Mouse (Mus musculus) bone marrow, adult 2 months (tissue): ENCODE data around the gene Armc12.
A peak's percentile ranks its signal among the peaks of the same experiment; 100 is the strongest.

Source experiments
- CTCF ChIP-seq: fragments of 200-500 bp; IDR thresholded peaks from 2 replicates; pipeline ENCODE4 v1.5.1; 2011; ENCODE audit warnings: low read length, control low read depth; ENCODE audit not compliant: control insufficient read depth, insufficient read depth
- POLR2A ChIP-seq: fragments of 200-500 bp; IDR thresholded peaks from 2 replicates; pipeline ENCODE4 v1.6.1; 2011; ENCODE audit warnings: low read depth, mild to moderate bottlenecking, control low read depth, low read length, borderline replicate concordance; ENCODE audit not compliant: control insufficient read depth

DNA sequence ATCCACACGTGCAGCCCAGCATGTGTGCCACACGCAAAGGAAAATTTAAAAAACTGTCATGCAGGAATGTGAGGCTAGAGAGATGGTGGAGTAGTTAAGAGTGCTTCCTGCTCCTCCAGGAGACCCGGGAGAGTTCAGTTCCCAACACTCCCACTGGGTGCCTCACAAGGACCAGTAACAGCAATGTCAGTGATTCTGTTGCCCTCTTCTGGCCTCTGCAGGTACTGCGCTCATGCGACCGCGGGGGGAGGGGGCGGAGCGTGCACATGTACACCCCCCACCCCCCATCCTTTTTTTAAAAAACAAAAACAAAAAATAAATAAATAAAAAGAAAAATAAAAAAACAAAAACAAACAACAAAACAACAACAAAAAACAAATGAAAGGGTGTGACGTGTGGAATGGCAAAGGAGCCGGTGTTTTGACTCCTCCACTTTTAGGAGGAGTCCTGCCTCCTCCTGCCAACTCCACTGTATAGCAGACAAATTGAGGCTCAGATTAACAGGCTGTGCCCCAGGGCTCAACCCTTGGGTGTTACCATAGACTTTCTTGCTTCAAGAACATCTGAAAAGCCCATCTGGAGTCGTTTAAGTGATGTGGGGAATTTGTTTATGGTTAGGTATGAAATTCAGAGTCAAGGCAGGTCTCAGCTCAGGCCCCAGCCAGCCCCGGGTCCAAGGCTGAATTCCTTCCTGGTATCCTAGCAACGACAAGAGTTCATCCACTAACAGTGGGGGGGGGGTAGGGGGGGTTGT is 22.6 kb downstream of the Armc12 start:
- TF ChIP-seq CTCF (peak; percentile 82), POLR2A (no peak)
